Mouse (Mus musculus) megakaryocyte, embryonic 14.5 days (primary cell): Measurements from ENCODE around the gene Lhb.

Source experiments
- FLI1 ChIP-seq: IDR thresholded peaks from 2 replicates; pipeline ENCODE4 v1.6.1; 2012; ENCODE audit warnings: low read length, inconsistent platforms, mixed read lengths
- GATA1 ChIP-seq: IDR thresholded peaks from 3 replicates; pipeline ENCODE4 v1.6.1; 2012; ENCODE audit warnings: mixed read lengths, low read length, inconsistent platforms, borderline replicate concordance

- TF ChIP-seq FLI1 = no peak
- TF ChIP-seq GATA1 = no peak
Observed at GRCm38 (mm10) chr7:45465549-45465948, 44.9 kb downstream of the Lhb start.
